Mouse (Mus musculus): Measurements from ENCODE around the gene Prkn. TPM values are rescaled to one million over a fixed set of nuclear protein-coding genes. Genes with fewer than 3 reads are reported as not detected.
A peak's percentile ranks its signal among the peaks of the same experiment; 100 is the strongest.
"Not testable (repeated sequence)": the region's sequence is repeated elsewhere in the genome, so short reads cannot be mapped to it uniquely, and the experiment has no call there.

The Prkn gene
- total RNA-seq, 2 experiments from 2014 or later = 12.3 to 13.1 TPM

- no peak for DNase-seq
These were observed 1150.4 kb downstream of the Prkn start for GRCm38 (mm10) chr17:11990386-11991087.

GRCm38 (mm10) chr17:11993249-11993648 lies 1153.1 kb downstream of the Prkn start:
- DNase-seq = peak; percentile 27 to 63

- DNase-seq = no peak
These were observed 1154.1 kb downstream of the Prkn start for GRCm38 (mm10) chr17:11994252-11994651.

GRCm38 (mm10) chr17:11994754-11995153 lies 1154.6 kb downstream of the Prkn start:
- not testable (repeated sequence) for DNase-seq

- no peak for DNase-seq
These were observed 1155.3 kb downstream of the Prkn start for GRCm38 (mm10) chr17:11995522-11995921.

GRCm38 (mm10) chr17:11996311-11996710 lies 1156.1 kb downstream of the Prkn start:
- no peak for DNase-seq

GRCm38 (mm10) chr17:12000285-12000684 lies 1160.1 kb downstream of the Prkn start:
- DNase-seq = no peak

GRCm38 (mm10) chr17:12021326-12021725 lies 1181.1 kb downstream of the Prkn start:
- no peak for DNase-seq

- DNase-seq = no peak
These were observed 1189.2 kb downstream of the Prkn start for GRCm38 (mm10) chr17:12029362-12029761.

GRCm38 (mm10) chr17:12029921-12030461 lies 1189.8 kb downstream of the Prkn start:
- DNase-seq = no peak

- no peak for DNase-seq
These were observed 1190.5 kb downstream of the Prkn start for GRCm38 (mm10) chr17:12030556-12031160.

- peak; percentile 27 to 67 for DNase-seq
These were observed 1191.2 kb downstream of the Prkn start for GRCm38 (mm10) chr17:12031203-12031942.

- no peak for DNase-seq
These were observed 1192.0 kb downstream of the Prkn start for GRCm38 (mm10) chr17:12032014-12032791.

- DNase-seq = no peak
These were observed 1195.2 kb downstream of the Prkn start for GRCm38 (mm10) chr17:12035386-12035785.

- peak; percentile 31 to 81 for DNase-seq
These were observed 1196.0 kb downstream of the Prkn start for GRCm38 (mm10) chr17:12036205-12036604.

- DNase-seq = no peak
These were observed 1196.9 kb downstream of the Prkn start for GRCm38 (mm10) chr17:12037065-12037464.

GRCm38 (mm10) chr17:12037574-12037973 lies 1197.4 kb downstream of the Prkn start:
- DNase-seq = no peak

GRCm38 (mm10) chr17:12038499-12038898 lies 1198.3 kb downstream of the Prkn start:
- DNase-seq = no peak

GRCm38 (mm10) chr17:12039188-12039587 lies 1199.0 kb downstream of the Prkn start:
- DNase-seq = peak; percentile 72 to 89

- DNase-seq = no peak
These were observed 1199.7 kb downstream of the Prkn start for GRCm38 (mm10) chr17:12039922-12040321.

- no peak for DNase-seq
These were observed 1200.4 kb downstream of the Prkn start for GRCm38 (mm10) chr17:12040546-12040945.

- DNase-seq = no peak
These were observed 1201.0 kb downstream of the Prkn start for GRCm38 (mm10) chr17:12041091-12041655.
